Mouse (Mus musculus): Measurements from ENCODE around the gene Olfr733. TPM values are rescaled to one million over a fixed set of nuclear protein-coding genes. Genes with fewer than 3 reads are reported as not detected.

Olfr733 gene
- polyA plus RNA-seq (2017; shearing (Covaris generic)) = under 1 TPM in 1 of 2 experiments, not detected in 1; 0.28 TPM

- no peak for ATAC-seq
These were observed at the start of gene Olfr733 for GRCm38 (mm10) chr14:50301422-50301821. TSS of gene Olfr733 (minus strand) at chr14:50301522.

- ATAC-seq = no peak
These were observed 47.5 kb upstream of the Olfr733 start, which contains the start of gene Olfr735 for GRCm38 (mm10) chr14:50348796-50349195. TSS of gene Olfr735 (minus strand) at chr14:50348872.

- no peak for ATAC-seq
These were observed 25.3 kb upstream of the Olfr733 start, which contains the start of gene Olfr734 for GRCm38 (mm10) chr14:50326661-50327060. TSS of gene Olfr734 (minus strand) at chr14:50326761.

GRCm38 (mm10) chr14:50284106-50284505 lies 17.2 kb downstream of the Olfr733 start, which contains the start of gene Olfr732:
TSS of gene Olfr732 (minus strand) at chr14:50284206.
- no peak for ATAC-seq

Other genes with a start within 250 kb of the Olfr733 start
- gene Olfr726, start 210.6 kb downstream of the Olfr733 start, polyA plus RNA-seq (2017; shearing (Covaris generic)) = not detected
- under 1 TPM in 1 of 2 experiments, not detected in 1; 0.21 TPM for gene Olfr727, start 178.3 kb downstream of the Olfr733 start, polyA plus RNA-seq (2017; shearing (Covaris generic))
- not detected for gene Olfr728, start 158.8 kb downstream of the Olfr733 start, polyA plus RNA-seq (2017; shearing (Covaris generic))
- gene Olfr729, start 148.6 kb downstream of the Olfr733 start, polyA plus RNA-seq (2017; shearing (Covaris generic)) = not detected
- not detected for gene Olfr730, start 113.3 kb downstream of the Olfr733 start, polyA plus RNA-seq (2017; shearing (Covaris generic))
- not detected for gene Olfr731, start 59.7 kb downstream of the Olfr733 start, polyA plus RNA-seq (2017; shearing (Covaris generic))
- under 1 TPM in 1 of 2 experiments, not detected in 1; 0.17 TPM for gene Olfr732, start 17.3 kb downstream of the Olfr733 start, polyA plus RNA-seq (2017; shearing (Covaris generic))
- gene Olfr734, start 25.2 kb upstream of the Olfr733 start, polyA plus RNA-seq (2017; shearing (Covaris generic)) = not detected
- not detected for gene Olfr735, start 47.4 kb upstream of the Olfr733 start, polyA plus RNA-seq (2017; shearing (Covaris generic))
- not detected for gene Tlr11, start 56.4 kb upstream of the Olfr733 start, polyA plus RNA-seq (2017; shearing (Covaris generic))
- not detected for gene Olfr736, start 79.6 kb upstream of the Olfr733 start, polyA plus RNA-seq (2017; shearing (Covaris generic))
- gene Olfr738, start 106.0 kb upstream of the Olfr733 start, polyA plus RNA-seq (2017; shearing (Covaris generic)) = not detected
- not detected for gene Olfr739, start 117.1 kb upstream of the Olfr733 start, polyA plus RNA-seq (2017; shearing (Covaris generic))
- not detected for gene Olfr740, start 144.0 kb upstream of the Olfr733 start, polyA plus RNA-seq (2017; shearing (Covaris generic))
- gene Olfr741, start 171.2 kb upstream of the Olfr733 start, polyA plus RNA-seq (2017; shearing (Covaris generic)) = not detected
- gene Olfr742, start 202.1 kb upstream of the Olfr733 start, polyA plus RNA-seq (2017; shearing (Covaris generic)) = under 1 TPM in 1 of 2 experiments, not detected in 1; 0.25 TPM
- not detected for gene Olfr743, start 220.3 kb upstream of the Olfr733 start, polyA plus RNA-seq (2017; shearing (Covaris generic))

All from activated CD4-positive, CD25-positive, alpha-beta regulatory T cell, adult 4 months (primary cell).